Mouse (Mus musculus) frontal cortex, adult (tissue): Measurements from ENCODE around the gene Mast1.
"Not testable (repeated sequence)": the region's sequence is repeated elsewhere in the genome, so short reads cannot be mapped to it uniquely, and the experiment has no call there.

Experiments
- ATAC-seq: cut with Nextera tagmentation; 2 replicates; pipeline ENCODE4 v1.9.2; 2017; ENCODE audit warnings: mild to moderate bottlenecking, moderate library complexity, mixed read lengths; ENCODE audit not compliant: low TSS enrichment

Gene Mast1

DNA sequence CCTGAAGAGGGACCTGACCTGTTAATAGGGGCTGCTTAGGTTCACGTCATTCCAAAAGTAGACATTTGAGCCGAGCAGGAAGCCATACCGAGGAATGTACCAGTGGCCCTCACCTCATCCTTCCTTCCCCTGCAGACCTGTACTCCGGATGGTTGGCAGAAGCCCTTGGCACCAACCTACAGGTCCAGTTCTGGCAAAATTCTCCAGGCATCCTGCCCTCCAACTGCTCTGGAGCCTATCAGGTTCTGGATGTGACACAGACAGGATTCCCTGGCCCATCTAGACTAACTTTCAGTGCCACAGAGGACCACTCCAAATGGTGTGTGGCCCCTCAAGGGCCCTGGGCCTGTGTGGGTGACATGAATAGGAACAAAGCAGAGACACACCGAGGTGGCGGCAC is 26.6 kb downstream of the Mast1 start:
- ATAC-seq: no peak

DNA sequence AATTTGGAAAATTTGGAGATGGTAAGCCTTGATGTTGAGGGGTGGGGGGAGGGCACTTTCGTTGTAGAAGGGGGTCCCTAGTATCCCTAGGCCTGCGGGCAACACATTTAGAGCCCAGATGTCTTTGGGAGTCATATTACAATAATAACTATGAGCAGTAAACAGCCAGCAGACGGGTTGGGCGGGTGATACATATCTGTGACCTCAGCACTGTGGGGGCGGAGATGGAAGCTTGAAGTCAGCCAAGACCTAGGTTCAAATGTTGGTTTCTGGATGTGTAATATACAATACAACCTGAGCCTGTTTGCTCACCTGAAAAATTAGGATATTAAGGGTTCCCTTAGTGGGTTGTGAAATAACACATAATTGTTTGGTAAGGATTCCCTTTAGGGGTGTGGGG is 27.2 kb downstream of the Mast1 start:
- ATAC-seq: no peak

GRCm38 (mm10) chr8:84909162-84909767 is 27.9 kb downstream of the Mast1 start:
- 0 out of 2 replicates have a peak, but pooled peaks have one; percentile 1 for ATAC-seq

DNA sequence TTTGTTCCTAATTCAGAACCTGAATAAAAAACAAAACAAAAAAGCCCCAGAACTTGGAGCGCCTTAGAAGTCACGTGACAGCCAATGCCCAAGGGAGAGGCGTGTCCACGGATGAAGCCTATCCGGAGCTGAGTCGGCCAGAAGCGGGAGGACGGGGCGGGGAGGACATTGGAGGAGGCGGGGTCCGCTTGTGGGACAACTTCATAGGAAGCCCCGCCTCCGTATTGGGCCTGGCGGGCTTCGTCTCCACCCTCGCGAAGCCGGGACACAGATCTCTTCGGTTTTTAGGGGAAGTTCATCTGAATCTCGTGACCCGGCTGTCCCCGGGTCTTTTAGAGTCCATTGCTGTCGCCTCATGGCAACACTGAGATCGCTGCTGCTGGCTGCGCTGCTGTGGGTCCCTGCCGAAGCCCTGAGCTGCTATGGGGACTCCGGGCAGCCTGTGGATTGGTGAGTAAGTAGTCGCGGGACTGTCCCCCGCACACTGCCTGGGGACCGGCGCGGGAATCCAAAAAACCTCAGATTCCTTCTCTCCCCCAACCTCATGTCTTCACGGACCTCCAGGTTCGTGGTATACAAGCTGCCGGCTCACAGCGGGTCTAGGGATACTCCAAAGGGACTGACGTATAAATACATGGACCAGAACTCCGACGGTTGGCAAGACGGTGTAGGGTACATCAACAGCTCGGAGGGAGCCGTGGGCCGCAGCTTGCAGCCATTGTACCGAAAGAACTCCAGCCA is 28.6 kb downstream of the Mast1 start, which contains the start of gene Dnase2a:
Gene Dnase2a (plus strand): TSS at position 140 of the 741 bp plus-strand sequence.
- ATAC-seq: peak; percentile 64

DNA sequence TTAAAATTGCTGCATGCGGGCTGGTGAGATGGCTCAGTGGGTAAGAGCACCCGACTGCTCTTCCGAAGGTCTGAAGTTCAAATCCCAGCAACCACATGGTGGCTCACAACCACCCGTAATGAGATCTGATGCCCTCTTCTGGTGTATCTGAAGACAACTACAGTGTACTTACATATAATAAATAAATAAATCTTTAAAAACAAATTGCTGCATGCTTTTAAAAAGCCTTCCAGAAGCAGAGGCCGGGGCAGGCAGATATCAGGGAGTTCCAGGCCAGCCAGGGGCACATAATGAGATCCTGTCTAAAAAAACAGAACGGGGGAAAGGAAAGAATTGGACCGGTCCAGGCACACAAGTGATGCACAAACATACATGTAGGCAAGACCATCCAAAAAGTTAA is 29.2 kb downstream of the Mast1 start:
- ATAC-seq: not testable (repeated sequence)

DNA sequence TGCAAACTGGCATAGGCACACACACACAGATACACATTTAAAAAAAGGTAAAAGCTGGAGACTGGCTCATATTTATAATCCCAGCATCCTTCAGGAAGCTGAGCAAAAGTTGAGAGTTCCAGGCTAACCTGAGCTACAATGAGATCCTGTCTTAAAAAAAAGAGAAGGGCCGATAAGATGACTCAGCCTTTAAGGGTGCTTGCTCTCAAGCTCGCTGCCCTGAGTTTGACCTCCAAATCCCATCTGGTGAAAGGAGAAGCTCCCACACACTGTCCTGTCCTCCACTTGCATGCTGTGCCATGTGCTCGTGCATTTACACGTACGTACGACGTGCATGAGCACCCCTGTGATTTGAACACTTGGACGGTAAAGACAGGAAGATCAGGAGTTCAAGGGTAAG is 29.7 kb downstream of the Mast1 start:
- no peak for ATAC-seq

DNA sequence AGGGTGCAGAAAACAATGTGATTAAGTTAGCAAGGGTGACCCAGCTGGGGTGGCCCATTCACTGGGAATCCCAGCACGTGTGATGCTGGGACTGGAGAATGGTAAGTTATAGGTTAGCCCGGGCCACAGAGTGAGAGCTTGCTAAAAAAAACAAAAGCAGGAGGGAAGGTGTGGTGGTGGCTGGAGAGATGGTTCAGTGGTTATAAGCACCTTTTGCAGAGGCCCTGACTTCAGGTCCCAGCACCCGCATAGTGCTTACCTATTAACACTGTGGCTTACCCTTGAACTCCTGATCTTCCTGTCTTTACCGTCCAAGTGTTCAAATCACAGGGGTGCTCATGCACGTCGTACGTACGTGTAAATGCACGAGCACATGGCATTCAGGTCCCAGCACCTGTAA is 30.1 kb downstream of the Mast1 start:
- no peak for ATAC-seq

DNA sequence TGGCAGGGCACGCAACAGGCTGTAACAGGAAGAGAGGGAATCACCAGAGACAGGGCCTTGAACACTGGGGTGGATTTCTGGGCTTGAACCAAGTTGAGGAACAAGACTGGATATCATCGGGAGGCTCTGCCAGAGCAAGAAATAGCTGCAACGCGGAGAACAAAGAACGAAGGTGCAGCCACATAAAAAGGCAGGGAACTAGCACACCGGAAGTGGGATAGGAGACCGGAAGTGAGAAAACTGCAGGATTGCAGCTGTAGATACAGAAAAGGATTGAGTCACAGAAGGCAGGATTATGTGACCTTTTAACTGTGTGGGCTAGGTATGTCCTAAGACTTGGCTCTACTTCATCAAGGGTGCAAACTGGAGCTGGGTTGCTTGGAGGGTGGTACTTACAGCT is 32.8 kb downstream of the Mast1 start:
- no peak for ATAC-seq

GRCm38 (mm10) chr8:84902920-84903661 is 34.1 kb downstream of the Mast1 start:
- ATAC-seq: peak; percentile 90

DNA sequence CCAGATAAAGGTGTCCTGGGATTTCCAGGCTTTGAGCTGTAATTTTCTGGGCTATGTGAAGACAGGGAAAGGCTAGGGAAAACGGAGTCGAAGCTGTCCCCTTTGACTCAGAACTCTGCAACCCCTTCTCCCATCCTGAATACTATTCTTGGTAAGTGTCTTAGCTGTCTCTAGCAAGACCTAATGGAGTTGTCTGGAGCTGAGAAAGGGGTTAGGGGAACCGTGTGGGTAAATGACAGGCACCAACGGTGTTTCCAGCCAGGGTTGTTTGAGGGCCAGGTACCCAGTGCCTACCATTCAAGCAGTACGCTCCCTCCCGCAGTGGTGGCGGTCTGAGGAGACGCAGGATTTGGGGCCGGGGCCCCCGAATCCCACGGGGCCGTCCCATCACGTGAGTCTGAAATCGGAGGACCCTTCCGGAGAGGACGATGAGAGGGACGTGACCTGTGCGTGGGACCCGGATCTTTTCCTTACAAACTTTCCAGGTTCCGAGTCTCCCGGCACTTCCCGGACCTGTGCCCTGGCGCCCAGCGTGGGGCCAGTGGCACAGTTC is 34.7 kb downstream of the Mast1 start:
- no peak for ATAC-seq

DNA sequence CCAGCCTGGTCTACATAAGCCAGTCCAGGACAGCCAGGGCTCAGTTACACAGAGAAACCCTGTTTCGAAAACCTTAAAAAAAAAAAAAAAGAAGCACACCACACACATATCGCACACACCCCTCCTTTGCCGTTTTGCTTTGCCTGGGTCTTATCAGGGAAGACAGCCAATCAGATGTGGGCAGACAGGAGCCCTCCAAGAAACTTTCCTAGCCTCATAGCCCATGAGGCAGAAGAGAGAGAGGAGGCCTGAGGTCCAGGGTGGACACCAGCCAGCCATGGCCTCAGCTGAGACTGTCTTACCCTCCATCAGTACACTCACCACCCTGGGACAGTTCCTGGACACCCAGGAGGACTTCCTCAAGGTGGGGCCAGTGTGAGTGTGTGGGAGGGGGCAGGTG is 35.4 kb downstream of the Mast1 start, which contains the start of gene Klf1:
Gene Klf1 (plus strand): TSS at position 177 of the 400 bp plus-strand sequence.
- ATAC-seq: no peak

GRCm38 (mm10) chr8:84901071-84901470 is 36.1 kb downstream of the Mast1 start:
- no peak for ATAC-seq

DNA sequence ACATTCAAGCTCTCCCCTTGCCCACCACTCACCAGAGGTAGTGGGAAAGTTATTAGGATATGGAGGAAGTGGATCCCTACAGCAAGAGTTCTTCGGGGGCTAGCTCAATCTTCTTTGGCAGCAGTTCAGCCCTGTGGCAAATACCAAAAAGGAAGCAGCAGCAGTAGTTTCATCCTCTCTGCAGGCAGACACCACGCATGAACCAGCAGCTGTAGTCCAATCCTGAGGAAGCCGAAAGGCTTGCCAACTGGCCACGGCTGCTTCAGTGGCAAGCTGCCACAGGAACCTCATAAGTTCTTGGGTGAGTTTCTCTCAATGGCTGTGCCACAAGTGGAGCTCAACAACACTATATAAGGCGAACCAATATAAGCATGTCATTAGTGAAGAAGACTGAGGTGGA is 41.2 kb downstream of the Mast1 start:
- ATAC-seq: no peak

DNA sequence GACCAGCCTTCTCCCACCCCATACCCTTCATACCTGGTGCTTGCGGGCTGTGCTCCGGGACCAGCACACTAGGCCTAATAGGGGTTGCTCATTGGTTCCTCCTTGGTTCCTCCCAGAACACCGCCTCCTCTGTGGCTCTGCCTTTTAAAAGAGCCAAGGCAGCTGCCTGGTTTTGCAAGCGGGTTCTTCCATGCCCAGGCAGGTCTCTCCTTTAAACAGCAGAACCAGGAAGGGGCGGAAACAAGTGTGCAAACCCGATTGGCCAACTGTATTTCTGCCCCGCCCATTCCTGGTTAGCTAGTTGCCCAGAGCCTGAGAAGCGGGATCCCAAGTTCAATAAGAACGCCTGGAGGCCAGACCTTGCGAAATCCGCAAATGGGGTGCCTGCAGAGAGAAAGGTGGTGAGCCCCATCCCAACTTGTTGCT is 43.4 kb downstream of the Mast1 start, which contains the start of gene Gcdh:
Gene Gcdh (minus strand): TSS at position 213 of the 426 bp plus-strand sequence.
- ATAC-seq: peak; percentile 100

DNA sequence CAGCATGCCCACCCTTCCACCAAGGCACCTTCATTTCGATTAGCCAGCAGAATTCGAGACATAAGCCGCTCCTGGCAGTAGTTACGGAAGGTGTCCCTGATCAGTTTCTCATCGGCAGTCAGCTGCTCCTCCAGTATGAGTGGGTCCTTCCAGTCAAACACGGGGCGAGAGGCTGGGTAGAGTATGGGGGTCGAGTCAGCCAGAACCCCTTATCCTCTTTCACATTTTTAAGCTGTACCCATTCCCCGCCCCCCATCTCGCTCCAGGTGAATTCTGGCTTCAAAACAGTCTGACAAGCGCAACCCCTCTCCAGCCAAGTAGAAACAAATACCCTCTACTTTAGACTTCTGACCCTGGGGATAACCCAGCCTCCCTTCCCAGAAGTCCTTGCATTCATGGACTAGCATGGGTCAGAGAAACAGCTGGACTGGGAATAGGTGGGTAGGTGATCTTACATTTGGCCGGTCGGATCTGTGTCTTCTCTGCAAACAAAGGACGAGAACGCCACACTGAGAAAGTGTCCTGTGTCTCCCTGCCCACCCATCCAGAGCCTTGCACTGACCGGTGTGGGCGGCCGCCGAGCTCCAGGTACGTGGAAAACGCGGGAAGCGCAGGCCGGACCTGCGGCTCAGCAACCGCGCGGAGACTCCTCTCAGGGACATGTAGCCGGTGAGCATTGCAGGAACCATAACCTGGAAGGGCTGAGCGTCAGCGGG is 44.0 kb downstream of the Mast1 start:
- no peak for ATAC-seq

GRCm38 (mm10) chr8:84889141-84889540 is 48.0 kb downstream of the Mast1 start:
- ATAC-seq: no peak

DNA sequence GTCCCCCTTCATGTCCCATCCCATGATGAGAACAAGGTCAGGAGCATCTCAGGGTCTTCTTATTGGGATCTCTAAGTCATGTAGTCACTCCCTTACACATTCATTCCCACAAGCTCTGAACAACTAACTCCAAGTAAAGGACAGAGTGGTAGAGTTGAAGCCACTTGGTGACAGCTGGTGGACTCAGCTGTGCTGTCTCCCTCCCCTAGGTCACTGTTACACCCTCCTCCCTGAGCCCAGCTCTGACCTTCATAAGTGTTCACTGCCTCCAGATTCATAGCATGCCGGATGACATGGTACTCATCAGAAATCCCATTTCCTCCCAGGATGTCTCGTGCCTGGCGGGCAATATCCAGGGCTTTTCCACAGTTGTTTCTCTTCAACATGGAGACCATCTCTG is 48.9 kb downstream of the Mast1 start:
- ATAC-seq: no peak

DNA sequence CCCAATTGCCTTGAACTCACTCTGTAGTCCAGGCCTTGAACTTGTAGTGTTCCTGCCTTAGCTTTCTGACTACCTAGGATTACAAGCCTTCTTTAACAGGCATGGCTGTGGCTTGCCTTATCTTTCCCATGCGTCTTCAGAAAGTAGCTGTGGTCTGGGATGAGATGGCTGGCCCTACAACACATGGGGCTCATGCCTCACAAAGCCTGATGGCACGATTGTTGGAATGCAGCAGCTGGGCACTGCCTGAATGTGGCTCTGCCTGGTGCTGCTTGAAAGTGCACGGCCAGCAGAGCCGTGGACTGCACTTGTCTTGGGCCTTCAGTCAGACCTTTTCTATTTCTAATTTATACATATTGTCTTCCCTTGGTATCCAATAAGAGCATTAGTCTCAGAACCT is 52.4 kb downstream of the Mast1 start:
- no peak for ATAC-seq

GRCm38 (mm10) chr8:84878915-84879314 is 58.2 kb downstream of the Mast1 start:
- ATAC-seq: no peak

GRCm38 (mm10) chr8:84877297-84878035 is 59.7 kb downstream of the Mast1 start:
- ATAC-seq: no peak

- no peak for ATAC-seq
These were observed 62.8 kb downstream of the Mast1 start for GRCm38 (mm10) chr8:84874339-84874738.
